Mouse (Mus musculus): Measurements from ENCODE around the gene Mpo. TPM values are rescaled to one million over a fixed set of nuclear protein-coding genes. Genes with fewer than 3 reads are reported as not detected.

The Mpo gene
- total RNA-seq (2021) = not detected

DNA sequence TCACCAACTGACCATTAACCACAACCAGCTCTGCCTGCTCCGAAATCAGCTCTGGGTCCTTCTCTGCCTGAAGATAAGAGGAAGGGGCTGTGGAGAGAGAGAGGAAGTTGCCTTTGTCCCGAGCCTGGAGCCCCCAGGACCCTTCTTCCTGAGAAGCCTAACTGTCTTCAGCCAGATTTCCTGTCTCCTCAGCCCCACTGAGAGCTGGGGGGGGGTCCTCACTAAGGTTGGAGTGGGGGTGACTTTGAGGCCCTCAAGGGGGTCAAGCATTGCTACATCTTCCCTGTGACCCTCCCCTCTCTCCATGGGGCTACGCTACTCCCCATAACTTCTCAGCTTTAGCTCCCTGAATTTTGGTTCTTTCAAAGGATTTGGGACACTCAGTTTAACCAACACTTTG, at the start of gene Mpo:
Gene Mpo, plus strand, starts transcription at position 122 of the 400 bp plus-strand sequence.
- no peak for DNase-seq
- intact Hi-C loops (cut with DNase I) = no loop called here

DNA sequence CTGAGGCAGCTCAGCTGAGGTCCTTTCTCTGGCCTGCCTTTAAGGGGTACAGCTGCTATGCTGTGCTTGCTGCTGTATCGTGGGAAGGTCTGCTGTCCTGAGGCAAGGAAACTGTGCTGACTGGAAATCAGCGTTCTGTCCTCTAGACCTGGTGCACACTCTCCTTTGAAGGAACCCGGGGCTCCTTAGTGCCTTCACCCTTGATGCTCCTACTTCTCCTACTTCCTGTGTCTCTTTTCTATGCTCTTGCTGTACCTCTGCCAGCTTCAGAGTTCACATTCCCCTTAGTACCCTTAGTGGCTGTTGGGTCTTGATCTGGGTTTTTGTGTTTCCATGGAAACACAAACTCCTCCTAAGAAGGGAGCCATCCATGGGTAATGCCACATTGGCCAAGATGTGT, 49.7 kb upstream of the Mpo start:
- DNase-seq = no peak
- intact Hi-C loops (cut with DNase I) = no loop called here

DNA sequence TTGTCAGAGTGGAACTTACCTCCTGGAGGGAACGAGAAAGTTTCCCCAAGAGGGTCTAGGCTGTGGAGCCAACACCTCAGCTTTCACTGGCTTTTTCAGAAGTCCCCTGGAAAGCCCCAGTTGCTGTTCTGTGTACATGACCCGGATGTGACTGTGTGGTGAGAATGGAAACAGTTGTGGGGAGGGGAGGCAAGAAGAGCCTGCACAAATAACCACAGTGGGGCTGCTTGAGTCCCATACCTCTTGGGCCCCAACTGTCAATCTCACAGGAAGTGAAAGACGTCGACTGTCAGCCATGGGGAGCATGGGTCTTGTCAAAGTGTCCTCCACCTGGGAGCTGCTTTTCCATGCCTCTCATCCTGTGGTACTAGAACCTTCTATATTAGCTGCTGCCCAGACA, 48.4 kb upstream of the Mpo start:
- DNase-seq = no peak
- intact Hi-C loops (cut with DNase I) = no loop called here

DNA sequence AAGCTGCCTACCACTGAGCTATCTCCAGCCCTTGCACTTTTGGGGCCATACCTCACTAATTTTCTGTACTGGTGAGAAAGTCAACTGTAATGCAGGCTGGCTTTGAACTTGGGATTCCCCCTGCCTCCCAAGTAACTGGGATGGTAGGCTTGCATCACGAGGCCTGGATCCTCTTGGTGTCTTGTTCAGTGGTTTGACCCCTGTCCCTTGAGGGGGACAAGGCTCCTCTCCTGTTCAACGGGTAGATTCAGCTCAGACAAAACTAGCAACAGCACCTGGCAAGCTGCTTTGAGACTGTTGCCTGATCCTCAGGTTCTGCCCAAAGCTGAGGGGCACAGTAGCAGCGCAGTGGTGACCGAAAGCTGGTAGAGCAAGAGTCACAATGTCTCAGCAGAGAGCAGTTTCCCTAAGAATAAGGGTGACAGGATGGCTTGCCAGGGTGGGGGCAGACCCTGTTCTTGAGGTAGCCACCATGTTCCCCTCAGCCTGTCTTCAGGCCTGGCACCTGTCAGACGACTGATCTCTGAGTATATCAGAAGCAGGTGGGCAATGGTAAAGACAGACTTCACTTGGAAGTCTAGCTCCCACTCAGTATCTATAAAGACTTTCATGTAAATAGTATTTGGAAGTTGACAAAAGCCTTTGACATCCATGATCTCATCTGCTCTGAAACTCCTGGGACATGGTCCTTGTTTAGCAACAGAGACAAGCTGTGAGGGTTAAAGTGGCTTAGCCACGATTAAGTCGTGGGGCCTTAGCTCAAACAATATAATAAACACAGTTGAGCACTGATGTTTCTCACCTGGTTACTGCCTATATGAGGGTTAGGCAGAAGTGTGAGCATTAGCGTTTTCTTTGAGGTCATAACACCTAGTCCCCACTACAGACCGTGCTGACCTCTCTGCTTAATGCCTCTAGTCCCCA, 47.5 kb upstream of the Mpo start:
- intact Hi-C loops (cut with DNase I) = no loop called here

DNA sequence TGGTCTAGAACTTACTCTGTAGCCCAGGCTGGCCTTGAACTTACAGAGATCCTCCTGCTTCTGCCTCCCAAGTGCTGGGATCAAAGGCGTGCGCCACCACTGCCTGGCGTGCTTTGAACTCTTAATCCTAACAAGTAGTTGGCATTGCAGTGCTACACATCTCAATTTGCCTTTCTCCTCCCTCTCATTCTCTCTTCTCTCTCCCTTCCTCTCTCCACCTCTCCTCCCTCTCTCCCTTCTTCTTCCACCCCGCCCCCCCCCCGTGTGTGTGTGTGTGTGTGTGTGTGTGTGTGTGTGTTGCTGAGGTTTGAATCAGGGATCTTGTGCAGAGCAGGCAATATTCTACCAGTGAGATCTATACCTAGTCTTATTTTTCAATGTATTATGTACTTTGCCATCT, 46.1 kb upstream of the Mpo start:
- intact Hi-C loops (cut with DNase I) = no loop called here
- DNase-seq = no peak

More for the DNA sequence above, 47.5 kb upstream of the Mpo start:
- no peak for DNase-seq

DNA sequence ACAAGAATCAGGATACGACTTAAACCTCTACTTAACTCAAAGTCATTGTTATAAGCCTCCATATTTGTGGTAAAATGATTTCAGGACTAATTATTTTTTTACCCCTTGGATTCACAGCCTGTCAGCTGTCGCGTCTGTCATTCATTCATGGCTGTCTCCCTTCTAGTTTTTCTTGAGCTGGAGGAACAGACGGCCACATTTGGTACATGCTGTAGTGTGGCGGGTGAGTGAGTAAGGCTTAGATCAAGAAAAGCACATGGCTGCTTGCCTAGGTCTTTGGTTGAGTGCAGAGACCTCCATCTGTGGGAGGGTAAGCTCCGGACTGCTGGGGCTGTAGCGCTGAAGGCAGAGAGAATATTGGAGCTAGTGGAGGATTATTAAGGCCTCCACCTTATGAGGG, 45.7 kb upstream of the Mpo start:
- intact Hi-C loops (cut with DNase I) = no loop called here
- no peak for DNase-seq

DNA sequence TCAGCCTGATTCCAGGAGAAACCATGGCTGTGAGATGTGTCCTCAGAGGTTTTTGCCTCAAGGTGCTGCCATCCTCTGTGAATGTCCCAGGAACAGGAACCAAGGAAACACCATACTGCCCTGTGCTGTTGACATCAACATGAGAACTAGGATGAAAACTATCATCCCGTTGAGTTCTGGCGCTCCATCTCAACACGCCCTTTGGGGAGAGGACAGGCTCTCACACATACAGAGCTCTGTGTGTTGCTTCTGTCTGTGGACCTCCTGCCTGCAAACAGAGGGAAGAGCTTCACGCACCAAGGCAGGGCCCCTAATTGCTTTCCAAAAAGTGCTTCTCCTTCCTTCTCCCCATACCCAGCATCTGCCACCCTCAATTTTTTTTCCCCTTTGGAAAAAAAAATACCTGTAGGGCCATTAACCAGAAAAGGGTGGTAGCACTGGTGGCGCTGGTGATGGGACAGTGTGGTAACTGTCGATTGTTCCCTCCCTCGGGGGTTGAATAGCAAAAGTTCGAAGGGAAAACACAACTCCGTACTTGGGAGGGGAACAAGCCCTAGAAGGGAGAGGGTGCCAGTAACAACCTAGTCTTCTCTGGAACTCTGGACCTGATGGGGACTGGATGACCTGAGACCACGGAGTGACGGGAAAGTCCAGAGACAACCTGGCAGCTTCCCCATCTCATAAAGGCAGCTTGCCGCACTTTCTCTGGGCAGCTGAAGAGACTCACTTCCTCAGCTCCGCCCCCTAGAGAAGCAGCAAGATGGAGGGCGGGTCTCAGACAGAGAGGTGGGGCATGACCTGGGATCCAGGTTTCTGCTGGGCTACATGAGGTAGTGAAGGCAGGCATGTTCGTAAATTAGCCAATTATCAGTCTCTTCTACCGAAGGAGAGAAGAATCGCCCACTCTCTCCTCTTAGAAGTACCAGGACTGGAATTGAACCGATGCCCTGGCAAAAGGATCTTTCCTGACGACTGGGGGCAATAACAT, 45.0 kb upstream of the Mpo start:
- intact Hi-C loops (cut with DNase I) = no loop called here
- DNase-seq = peak; percentile 34 to 43

DNA sequence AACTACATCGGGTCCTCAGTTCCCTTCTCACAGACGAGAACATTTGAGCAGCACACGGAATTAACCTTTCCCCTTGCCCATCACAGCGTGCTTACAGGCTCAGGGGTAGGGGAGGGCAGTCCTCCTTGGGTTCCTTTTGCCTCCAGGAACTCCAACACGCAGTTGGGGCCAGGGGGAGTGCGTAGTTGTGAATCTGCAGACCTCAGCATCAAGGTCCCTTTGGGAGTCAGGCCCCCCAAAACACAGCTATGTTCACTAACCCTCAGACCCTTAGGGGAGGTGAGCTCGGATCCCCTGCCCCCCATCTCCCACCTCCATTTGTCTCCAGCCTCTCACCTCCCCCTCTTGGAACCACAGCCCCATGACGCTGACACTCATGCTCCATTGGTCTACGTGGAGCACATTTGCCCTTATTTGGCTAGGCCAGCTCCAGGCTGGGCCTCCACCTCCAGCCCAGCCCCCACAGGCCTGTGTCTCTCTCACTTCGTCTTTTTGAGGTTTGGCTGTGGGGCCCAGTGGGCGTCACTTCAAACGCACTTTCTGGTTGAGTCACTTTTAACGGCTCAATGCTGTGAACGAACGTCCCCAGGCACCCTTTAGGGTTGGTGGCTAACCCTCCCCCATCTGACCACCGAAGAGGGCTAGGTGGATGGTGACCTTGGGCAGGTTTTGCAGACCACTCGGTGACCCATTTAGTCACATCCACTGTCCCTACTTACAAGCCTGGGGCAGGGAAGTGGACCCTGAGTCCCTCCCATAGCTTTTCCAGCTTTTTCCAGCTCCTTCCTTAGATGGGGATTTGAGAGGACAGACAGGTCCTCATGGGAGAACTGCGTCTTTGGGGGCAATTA, 44.0 kb upstream of the Mpo start:
- intact Hi-C loops (cut with DNase I) = no loop called here
- DNase-seq = peak; percentile 43 to 49

DNA sequence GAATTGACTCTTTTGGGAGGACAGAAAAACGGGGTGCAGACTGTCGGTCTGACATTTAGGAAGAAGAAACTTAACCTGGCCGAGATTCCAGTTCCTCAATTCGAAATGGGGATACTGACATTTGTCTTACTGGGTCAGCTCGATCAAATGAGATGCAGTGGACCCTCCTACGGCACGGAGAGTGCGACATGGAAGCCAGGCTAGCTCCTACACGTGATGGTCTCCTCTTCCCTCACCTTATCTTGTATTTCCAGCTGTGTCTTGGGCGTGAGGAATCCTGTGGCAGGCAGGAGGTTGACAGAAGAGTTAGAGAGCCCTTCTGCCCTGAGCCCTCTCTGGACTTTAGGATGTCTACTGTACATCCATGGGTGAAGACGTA, 43.3 kb upstream of the Mpo start:
- intact Hi-C loops (cut with DNase I) = no loop called here
- DNase-seq = no peak

DNA sequence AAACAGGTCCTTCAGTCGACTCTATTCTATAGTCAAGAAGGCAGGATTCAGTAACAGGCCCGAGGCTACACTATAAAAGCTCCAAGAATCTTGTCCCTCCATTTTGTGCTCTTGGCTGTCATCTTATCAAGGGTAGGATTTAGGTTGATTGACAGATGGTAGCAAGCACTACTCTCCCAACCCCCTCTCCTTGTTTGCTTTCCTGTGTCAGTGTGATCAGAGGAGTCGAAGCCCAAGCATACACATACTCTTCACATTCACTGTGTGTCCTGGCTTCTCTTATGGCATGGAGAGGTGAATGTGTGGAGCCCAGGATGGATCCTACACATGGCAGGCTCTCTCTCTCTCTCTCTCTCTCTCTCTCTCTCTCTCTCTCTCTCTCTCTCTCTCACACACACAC, 42.9 kb upstream of the Mpo start:
- intact Hi-C loops (cut with DNase I) = no loop called here
- DNase-seq = no peak

DNA sequence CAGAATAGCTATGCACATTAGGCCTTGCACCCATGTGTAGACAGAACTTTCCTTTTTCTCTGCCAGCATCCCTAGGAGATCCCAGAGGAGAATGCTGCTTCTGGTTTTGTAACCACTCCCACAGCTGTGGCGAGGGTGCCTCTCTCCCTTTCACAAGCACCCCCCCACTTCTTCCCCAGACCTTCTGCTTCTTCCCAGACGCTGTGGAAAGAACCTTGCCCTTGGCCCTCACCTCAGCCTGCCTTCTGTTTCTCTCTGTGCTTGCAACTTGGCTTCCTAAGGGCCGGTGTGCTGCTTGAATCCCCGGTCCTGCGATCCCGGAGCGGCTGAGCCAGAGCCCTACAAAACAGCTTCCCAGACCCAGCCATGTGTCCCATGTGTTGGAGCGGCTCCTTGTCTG, 42.4 kb upstream of the Mpo start:
- no peak for DNase-seq
- intact Hi-C loops (cut with DNase I) = no loop called here

DNA sequence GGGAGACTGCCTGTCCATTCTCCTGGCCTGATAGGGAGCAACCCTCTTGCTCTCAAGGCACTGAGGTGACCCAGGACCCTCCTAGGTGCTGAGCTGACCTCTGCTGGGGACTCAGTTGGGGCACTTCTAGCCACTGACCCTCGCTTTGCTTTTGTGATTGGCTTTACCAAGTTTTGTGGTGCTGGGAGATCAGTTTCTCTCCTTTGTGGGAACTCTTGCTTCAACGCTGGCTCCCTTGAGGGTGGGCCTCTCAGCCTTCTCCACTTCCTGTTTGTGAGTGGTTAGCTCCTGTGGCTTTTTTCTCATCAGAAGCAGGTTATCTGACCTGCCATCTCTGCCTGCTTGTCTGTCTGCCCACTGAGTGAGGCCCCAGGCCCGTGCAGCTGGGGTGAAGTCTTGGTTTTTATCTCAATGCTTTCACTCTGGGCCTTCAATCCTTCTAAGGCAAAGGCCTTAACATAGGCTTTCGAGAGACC, 41.9 kb upstream of the Mpo start:
- intact Hi-C loops (cut with DNase I) = no loop called here
- no peak for DNase-seq

DNA sequence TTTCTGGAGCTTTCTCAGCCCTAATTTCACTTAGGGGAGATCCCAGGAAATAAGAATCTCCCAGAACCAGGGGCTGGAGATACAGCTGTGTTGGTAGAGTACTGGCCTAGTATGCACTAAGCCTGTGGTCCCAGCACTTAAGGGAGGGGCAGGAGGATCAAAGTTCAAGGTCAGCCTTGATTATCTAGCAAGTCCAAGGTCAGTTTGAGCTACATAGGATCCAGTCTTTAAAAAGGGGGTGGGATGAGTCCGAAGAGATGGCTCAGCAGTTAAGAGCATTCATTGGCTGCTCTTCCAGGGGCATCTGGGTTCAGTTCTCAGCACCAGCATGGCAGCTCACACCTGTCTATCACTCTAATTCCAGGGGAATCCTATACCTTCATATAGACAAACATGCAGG, 41.1 kb upstream of the Mpo start:
- intact Hi-C loops (cut with DNase I) = no loop called here
- no peak for DNase-seq

DNA sequence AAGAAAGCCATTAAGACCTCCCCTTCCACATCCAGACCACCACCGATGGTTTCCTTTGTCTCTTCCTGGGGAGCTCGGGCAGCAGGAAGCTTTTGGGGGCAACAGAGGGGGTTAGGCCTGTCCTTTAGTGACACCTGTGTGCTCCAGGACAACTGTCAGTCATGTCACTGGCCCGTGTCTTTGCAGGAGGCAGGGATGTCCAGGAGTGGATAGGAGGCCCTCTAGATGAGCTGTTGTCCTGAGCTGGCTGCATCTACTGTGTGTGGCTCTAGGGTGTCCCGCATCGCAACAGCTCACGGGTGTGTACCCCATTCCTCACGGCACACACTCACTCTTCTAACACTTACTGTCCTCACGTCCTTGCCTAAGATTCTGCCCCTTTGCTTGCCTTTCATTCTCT, 40.1 kb upstream of the Mpo start:
- intact Hi-C loops (cut with DNase I) = no loop called here
- no peak for DNase-seq

DNA sequence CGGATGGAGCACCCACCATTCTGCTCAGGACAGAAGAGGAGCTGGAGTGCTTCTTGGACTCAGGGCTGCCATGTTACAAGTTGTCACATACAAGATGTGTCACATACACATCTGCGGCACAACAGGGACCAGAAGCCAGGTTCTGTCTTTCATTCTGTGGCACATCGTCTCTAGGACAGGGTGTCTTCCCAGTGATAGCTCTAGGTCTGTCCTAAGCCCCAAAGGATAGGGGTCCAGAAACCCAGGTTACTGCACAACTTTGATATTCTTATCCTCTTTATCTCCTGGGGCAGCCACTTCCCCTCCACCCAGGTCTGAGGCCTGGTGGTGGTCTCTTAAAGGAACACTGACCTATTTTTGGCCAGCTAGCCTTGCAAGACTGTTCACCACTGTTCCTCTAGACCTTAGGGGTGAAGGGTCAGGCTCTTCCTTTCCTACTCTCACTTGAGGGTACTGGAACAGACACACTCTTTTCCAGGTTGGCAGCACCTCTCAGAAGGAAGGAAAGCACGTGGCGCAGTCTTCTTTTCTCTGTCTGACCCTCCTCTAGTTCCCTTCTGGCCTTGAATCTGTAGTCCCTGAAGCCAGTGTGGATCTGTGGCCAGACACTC, 39.4 kb upstream of the Mpo start:
- intact Hi-C loops (cut with DNase I) = no loop called here
- DNase-seq = no peak

DNA sequence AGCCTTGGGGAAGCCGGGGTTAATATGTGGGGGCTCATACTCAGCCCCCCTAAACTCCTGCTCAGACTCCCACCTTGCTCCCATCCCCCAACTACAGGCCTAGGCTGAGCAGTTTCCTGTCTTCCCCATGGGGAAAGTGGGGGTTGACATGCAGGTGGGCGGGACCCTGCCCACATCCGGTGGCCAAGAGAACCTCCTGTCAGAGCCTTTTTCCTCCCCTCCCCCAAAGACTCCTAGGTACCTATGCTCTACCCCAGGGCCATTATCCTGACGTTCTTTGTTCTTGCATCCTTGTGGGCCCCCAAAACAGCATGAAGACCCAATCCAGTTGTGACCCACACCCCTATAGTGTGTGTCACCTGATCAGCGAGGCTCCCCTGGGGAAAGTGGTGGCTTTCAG, 38.8 kb upstream of the Mpo start:
- intact Hi-C loops (cut with DNase I) = no loop called here
- DNase-seq = peak in 1 of 2 experiments; percentile 38

DNA sequence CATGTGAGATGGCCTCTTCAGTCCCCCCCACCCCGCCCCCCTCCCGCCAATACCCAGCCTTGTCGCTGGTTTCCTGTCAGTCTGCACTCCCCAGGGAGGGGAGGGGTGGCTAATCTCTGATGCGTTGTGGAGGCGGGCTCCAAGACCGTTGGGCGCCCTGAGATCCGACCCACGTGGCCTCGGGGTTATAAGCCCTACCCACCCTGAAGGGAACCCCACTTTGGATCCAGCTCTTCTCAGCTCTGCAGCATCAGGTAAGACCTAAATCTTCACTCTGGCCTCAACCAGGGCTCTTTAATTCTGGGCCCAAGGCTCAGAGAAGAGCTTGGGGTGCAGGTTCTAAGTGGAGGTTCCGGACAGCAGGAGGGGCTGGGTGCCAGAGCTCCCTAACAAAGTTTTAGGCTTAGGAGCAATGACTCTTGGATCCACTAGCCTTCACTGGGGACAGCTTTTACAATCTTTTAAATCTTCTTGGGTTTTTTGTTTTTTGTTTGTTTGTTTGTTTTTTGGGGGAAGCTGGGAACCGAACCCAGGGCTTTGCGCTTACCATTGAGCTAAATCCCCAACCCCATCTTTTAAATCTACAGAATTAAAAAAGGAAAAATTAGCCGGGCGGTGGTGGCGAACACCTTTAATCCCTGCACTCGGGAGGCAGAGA, 37.9 kb upstream of the Mpo start:
- intact Hi-C loops (cut with DNase I) = no loop called here
- DNase-seq = peak; percentile 62 to 64

DNA sequence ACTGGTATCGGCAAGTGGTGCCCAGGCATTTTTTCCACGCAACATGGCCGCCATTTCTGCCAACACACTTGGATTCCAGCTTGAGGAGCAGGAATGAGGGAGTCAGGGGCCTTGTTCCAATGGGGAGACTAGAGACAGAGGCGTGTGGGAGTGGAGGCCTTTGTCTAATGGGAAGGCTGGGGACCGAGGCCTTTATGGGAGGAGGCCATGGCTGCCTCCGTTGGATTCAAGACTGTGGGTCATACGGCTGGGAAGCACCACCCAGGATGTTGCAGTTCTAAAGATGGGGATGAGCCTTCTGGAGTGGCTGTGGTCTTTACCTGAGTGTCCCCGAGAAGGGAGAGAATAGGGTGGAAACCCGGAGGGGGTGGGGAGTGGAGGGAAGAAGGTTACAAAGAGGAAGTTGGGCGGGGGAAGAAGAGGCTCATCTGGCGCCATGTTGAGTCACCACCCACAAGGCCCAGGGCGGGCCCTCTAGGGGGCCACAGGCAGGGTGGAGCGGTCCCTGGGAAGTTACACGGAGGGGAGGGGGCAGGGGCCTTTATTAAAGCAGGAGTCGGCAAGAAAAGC, 37.0 kb upstream of the Mpo start:
- peak in 1 of 2 experiments; percentile 28 for DNase-seq
- intact Hi-C loops (cut with DNase I) = no loop called here

All from heart, postnatal 10 days (tissue).